Mouse (Mus musculus) hindbrain, embryonic 13.5 days (tissue): Measurements from ENCODE around the gene Rtn1. TPM values are rescaled to one million over a fixed set of nuclear protein-coding genes. Genes with fewer than 3 reads are reported as not detected.

ENCODE experiments used
- polyA plus RNA-seq: library from polyadenylated mRNA; unstranded; fragments of >200 nt; fragmentation: Nextera tagmentation; extraction: Ambion mirVana; gene quantifications from 2 replicates; pipeline ENCODE4 v1.2.1, GENCODE M21; 2015

The Rtn1 gene
- polyA plus RNA-seq, 1 experiment from 2014 or later: 2,446 TPM

Other genes with a start within 250 kb of the Rtn1 start
- not detected in 2 replicates for gene Ccdc175, start 224.0 kb downstream of the Rtn1 start, polyA plus RNA-seq
- 3.6 and 4.1 TPM in 2 replicates for gene Lrrc9, start 32.8 kb upstream of the Rtn1 start, polyA plus RNA-seq
- 19.0 and 20.0 TPM in 2 replicates for gene Pcnx4, start 127.3 kb upstream of the Rtn1 start, polyA plus RNA-seq
- gene Gm4756, start 240.6 kb upstream of the Rtn1 start, polyA plus RNA-seq: not detected in 2 replicates